Mouse (Mus musculus) limb, embryonic 10.5 days (tissue): ENCODE results near the gene Gm3238. TPM values are rescaled to one million over a fixed set of nuclear protein-coding genes. Genes with fewer than 3 reads are reported as not detected.
"Not testable (repeated sequence)": the region's sequence is repeated elsewhere in the genome, so short reads cannot be mapped to it uniquely, and the experiment has no call there.

ENCODE experiments used
- DNase-seq: peaks from one replicate; pipeline ENCODE4 v3.0.0-alpha.2; 2017; ENCODE audit warnings: low spot score
- H3K27ac ChIP-seq: fragments of 300-500 bp; sonication (generic); 2 replicates; pipeline ENCODE4 v1.5.1; 2016; ENCODE audit warnings: mild to moderate bottlenecking
- H3K27me3 ChIP-seq: fragments of 300-500 bp; sonication (generic); 2 replicates; pipeline ENCODE4 v1.6.1; 2016; ENCODE audit warnings: low read depth, mild to moderate bottlenecking; ENCODE audit not compliant: poor library complexity, severe bottlenecking
- H3K36me3 ChIP-seq: fragments of 300-500 bp; sonication (generic); 2 replicates; pipeline ENCODE4 v1.6.1; 2016; ENCODE audit warnings: mild to moderate bottlenecking, moderate library complexity
- H3K4me1 ChIP-seq: fragments of 300-500 bp; sonication (generic); 2 replicates; pipeline ENCODE4 v1.6.1; 2016
- H3K4me3 ChIP-seq: fragments of 300-500 bp; sonication (generic); 2 replicates; pipeline ENCODE4 v1.5.1; 2016; ENCODE audit warnings: mild to moderate bottlenecking, moderate library complexity
- H3K9me3 ChIP-seq: fragments of 300-500 bp; sonication (generic); replicated peaks from 2 replicates; pipeline ENCODE4 v1.6.1; 2016; ENCODE audit warnings: mild to moderate bottlenecking
- WGBS: fragments of 180-500 bp; shearing (Covaris S2); methylation state at CpG from one replicate; pipeline ENCODE4 v1.1.7; 2016; 5-methylcytosine and 5-hydroxymethylcytosine counted together
- polyA plus RNA-seq: library from polyadenylated mRNA; unstranded; fragments of >200 nt; fragmentation: Nextera tagmentation; extraction: Ambion mirVana; gene quantifications from 2 replicates; pipeline ENCODE4 v1.2.1, GENCODE M21; 2016

The Gm3238 gene
- not detected in 2 replicates for polyA plus RNA-seq

- H3K36me3 ChIP-seq, H3K4me3 ChIP-seq, DNase-seq, H3K4me1 ChIP-seq, H3K9me3 ChIP-seq, H3K27me3 ChIP-seq, H3K27ac ChIP-seq: not testable (repeated sequence)
- WGBS, result 67% methylated on average over 1 of the region's 1 CpGs
These were observed at the start of gene Gm3238 for GRCm38 (mm10) chr10:77771225-77771624. Gene Gm3238 (minus strand): TSS chr10:77771325.

GRCm38 (mm10) chr10:77819203-77819602 is 48.1 kb upstream of the Gm3238 start:
- Histone ChIP-seq H3K4me3 (no peak overlapping the region), H3K9me3 (no peaks in the 10 kb centered on the region), H3K4me1 (peaks cover 8% of the 10 kb centered on the region; the same call in 1 of the 2 replicates), H3K27me3 (no peaks in the 10 kb centered on the region), H3K27ac (no peak overlapping the region), H3K36me3 (no peaks in the 10 kb centered on the region)
- WGBS, result 45% methylated on average over 4 of the region's 4 CpGs
- DNase-seq, result no peak

- H3K27me3 ChIP-seq, result no peaks in the 10 kb centered on the region
- DNase-seq, result no peak
- no peak overlapping the region for H3K4me3 ChIP-seq
- peaks cover 8% of the 10 kb centered on the region; the same call in 1 of the 2 replicates for H3K4me1 ChIP-seq
- 96% methylated on average over 4 of the region's 4 CpGs for WGBS
- no peaks in the 10 kb centered on the region for H3K9me3 ChIP-seq
- no peaks in the 10 kb centered on the region for H3K36me3 ChIP-seq
- H3K27ac ChIP-seq, result no peak overlapping the region
These were observed 47.4 kb upstream of the Gm3238 start for GRCm38 (mm10) chr10:77818523-77818922.

- DNase-seq, result peak; percentile 60
- no peak overlapping the region for H3K4me3 ChIP-seq
These were observed 44.4 kb upstream of the Gm3238 start for GRCm38 (mm10) chr10:77815514-77815913.

GRCm38 (mm10) chr10:77814382-77814781 is 43.3 kb upstream of the Gm3238 start, which contains the start of gene Gm2696:
Gene Gm2696 (plus strand): TSS chr10:77814682.
- H3K4me1 ChIP-seq, result peaks cover 8% of the 10 kb centered on the region; the same call in 1 of the 2 replicates
- no peak within 1 kb of the TSS for H3K4me3 ChIP-seq
- H3K27ac ChIP-seq, result no peak within 1 kb of the TSS
- no peaks in the 10 kb centered on the region for H3K36me3 ChIP-seq
- no peaks in the 10 kb centered on the region for H3K9me3 ChIP-seq
- no peaks in the 10 kb centered on the region for H3K27me3 ChIP-seq
- WGBS, result 47% methylated on average over 4 of the region's 4 CpGs
- no peak for DNase-seq

More at GRCm38 (mm10) chr10:77815514-77815913, 44.4 kb upstream of the Gm3238 start:
- H3K27ac ChIP-seq, result no peak overlapping the region
- 27% methylated on average over 5 of the region's 5 CpGs for WGBS
- H3K9me3 ChIP-seq, result no peaks in the 10 kb centered on the region
- peaks cover 8% of the 10 kb centered on the region; the same call in 1 of the 2 replicates for H3K4me1 ChIP-seq
- H3K36me3 ChIP-seq, result no peaks in the 10 kb centered on the region
- no peaks in the 10 kb centered on the region for H3K27me3 ChIP-seq

- Histone ChIP-seq H3K36me3 (no peaks in the 10 kb centered on the region), H3K27me3 (no peaks in the 10 kb centered on the region), H3K4me1 (peaks cover 4% of the 10 kb centered on the region; the same call in 1 of the 2 replicates), H3K27ac (no peak within 1 kb of the TSS), H3K4me3 (no peak within 1 kb of the TSS), H3K9me3 (no peaks in the 10 kb centered on the region; the same call in 1 of the 2 replicates)
- 74% methylated on average over 5 of the region's 5 CpGs for WGBS
- no peak for DNase-seq
These were observed 40.6 kb upstream of the Gm3238 start, which contains the start of gene Gm9507 for GRCm38 (mm10) chr10:77811743-77812142. Gene Gm9507 (minus strand): TSS chr10:77811843.

- Histone ChIP-seq H3K27ac (no peak overlapping the region), H3K4me1 (peaks cover 2% of the 10 kb centered on the region; the same call in 1 of the 2 replicates), H3K36me3 (no peaks in the 10 kb centered on the region), H3K27me3 (no peaks in the 10 kb centered on the region), H3K4me3 (no peak overlapping the region), H3K9me3 (no peaks in the 10 kb centered on the region; the same call in 1 of the 2 replicates)
- WGBS, result 87% methylated on average over 3 of the region's 3 CpGs
- DNase-seq, result no peak
These were observed 33.0 kb upstream of the Gm3238 start for GRCm38 (mm10) chr10:77804095-77804494.

- DNase-seq, result no peak
- peaks cover 25% of the 10 kb centered on the region for H3K4me1 ChIP-seq
- H3K9me3 ChIP-seq, result no peaks in the 10 kb centered on the region
- WGBS, result 58% methylated on average over 8 of the region's 8 CpGs
- H3K27ac ChIP-seq, result no peak within 1 kb of the TSS
- H3K4me3 ChIP-seq, result no peak within 1 kb of the TSS
- no peaks in the 10 kb centered on the region for H3K36me3 ChIP-seq
- no peaks in the 10 kb centered on the region for H3K27me3 ChIP-seq
These were observed 27.9 kb upstream of the Gm3238 start, which contains the start of gene Gm19668 for GRCm38 (mm10) chr10:77798921-77799508. Gene Gm19668 (minus strand): TSS chr10:77799133.

- H3K27me3 ChIP-seq, H3K4me3 ChIP-seq, H3K27ac ChIP-seq, DNase-seq, H3K36me3 ChIP-seq, H3K9me3 ChIP-seq: not testable (repeated sequence)
- WGBS, result 32% methylated on average over 3 of the region's 3 CpGs
- peaks cover 26% of the 10 kb centered on the region for H3K4me1 ChIP-seq
These were observed 27.2 kb upstream of the Gm3238 start for GRCm38 (mm10) chr10:77798164-77798920.

GRCm38 (mm10) chr10:77797677-77798076 is 26.6 kb upstream of the Gm3238 start:
- Histone ChIP-seq H3K27ac (no peak overlapping the region), H3K27me3 (no peaks in the 10 kb centered on the region), H3K4me1 (peaks cover 26% of the 10 kb centered on the region), H3K4me3 (no peak overlapping the region), H3K36me3 (no peaks in the 10 kb centered on the region), H3K9me3 (no peaks in the 10 kb centered on the region)
- no peak for DNase-seq
- 13% methylated on average over 3 of the region's 3 CpGs for WGBS

GRCm38 (mm10) chr10:77794976-77795375 is 23.9 kb upstream of the Gm3238 start, which contains the start of gene Gm9639:
Gene Gm9639 (minus strand): TSS chr10:77795076.
- H3K9me3 ChIP-seq, result no peaks in the 10 kb centered on the region
- DNase-seq, result no peak
- 58% methylated on average over 2 of the region's 2 CpGs for WGBS
- no peaks in the 10 kb centered on the region for H3K36me3 ChIP-seq
- peaks cover 26% of the 10 kb centered on the region for H3K4me1 ChIP-seq
- H3K4me3 ChIP-seq, result no peak within 1 kb of the TSS
- no peak within 1 kb of the TSS for H3K27ac ChIP-seq
- no peaks in the 10 kb centered on the region for H3K27me3 ChIP-seq

- H3K36me3 ChIP-seq, result no peaks in the 10 kb centered on the region
- no peak for DNase-seq
- no peaks in the 10 kb centered on the region for H3K27me3 ChIP-seq
- no peaks in the 10 kb centered on the region for H3K9me3 ChIP-seq
- H3K4me1 ChIP-seq, result no peaks in the 10 kb centered on the region
- no peak overlapping the region for H3K4me3 ChIP-seq
- H3K27ac ChIP-seq, result no peak overlapping the region
- 77% methylated on average over 2 of the region's 2 CpGs for WGBS
These were observed 17.5 kb upstream of the Gm3238 start for GRCm38 (mm10) chr10:77788621-77789020.

- not testable (repeated sequence) for H3K27me3 ChIP-seq, H3K27ac ChIP-seq, H3K9me3 ChIP-seq, H3K4me3 ChIP-seq, H3K36me3 ChIP-seq, H3K4me1 ChIP-seq, DNase-seq
- 83% methylated on average over 1 of the region's 1 CpGs for WGBS
These were observed 16.8 kb upstream of the Gm3238 start, which contains the start of gene Gm7137 for GRCm38 (mm10) chr10:77787876-77788275. Gene Gm7137 (minus strand): TSS chr10:77788200.
